Comparison of ENCODE assay signal across 15 mouse cellular contexts in genomic region chr2:52948406-52948805, GRCm38 (mm10).
"Had no signal": no experiment of that assay in that cellular context is flagged by ENCODE, and none has a peak within 500 bp of the region (broad histone marks: within the 10 kb centered on the region; RNA-seq: fewer than 3 reads in every experiment).

No protein-coding gene starts in this region.

- H3K9ac ChIP-seq: liver, embryonic 14.5 days; liver, postnatal 0 days; lung, embryonic 14.5 days had no signal

- H3K4me3 ChIP-seq: left cerebral cortex, adult 2 months; megakaryocyte, embryonic 14.5 days; midbrain, embryonic 10.5 days had no signal

- H3K27me3 ChIP-seq: megakaryocyte, embryonic 14.5 days had no signal

- ATAC-seq: liver, postnatal 0 days; lung, postnatal 0 days had no signal

- H3K4me2 ChIP-seq: lung, embryonic 14.5 days had no signal

- DNase-seq: kidney, adult 8-10 months; kidney, postnatal 14 days; kidney, postnatal 4 days; layer of hippocampus, adult 9-11 months; layer of hippocampus, postnatal 36 days; liver, postnatal 0 days; lung, embryonic 14.5 days; midbrain, embryonic 14.5 days; thymus, adult 18-20 months; thymus, postnatal 36 days had no signal

- H3K27ac ChIP-seq: left cerebral cortex, adult 2 months; liver, embryonic 14.5 days; midbrain, embryonic 10.5 days had no signal
